Mouse (Mus musculus): ENCODE measurements around the gene Pnmal1. TPM values are rescaled to one million over a fixed set of nuclear protein-coding genes. Genes with fewer than 3 reads are reported as not detected.

Gene Pnmal1
- total RNA-seq (2023), result not detected

GRCm38 (mm10) chr7:16959539-16960187 is at the start of gene Pnmal1:
TSS of gene Pnmal1 (plus strand) at chr7:16959679.

DNA sequence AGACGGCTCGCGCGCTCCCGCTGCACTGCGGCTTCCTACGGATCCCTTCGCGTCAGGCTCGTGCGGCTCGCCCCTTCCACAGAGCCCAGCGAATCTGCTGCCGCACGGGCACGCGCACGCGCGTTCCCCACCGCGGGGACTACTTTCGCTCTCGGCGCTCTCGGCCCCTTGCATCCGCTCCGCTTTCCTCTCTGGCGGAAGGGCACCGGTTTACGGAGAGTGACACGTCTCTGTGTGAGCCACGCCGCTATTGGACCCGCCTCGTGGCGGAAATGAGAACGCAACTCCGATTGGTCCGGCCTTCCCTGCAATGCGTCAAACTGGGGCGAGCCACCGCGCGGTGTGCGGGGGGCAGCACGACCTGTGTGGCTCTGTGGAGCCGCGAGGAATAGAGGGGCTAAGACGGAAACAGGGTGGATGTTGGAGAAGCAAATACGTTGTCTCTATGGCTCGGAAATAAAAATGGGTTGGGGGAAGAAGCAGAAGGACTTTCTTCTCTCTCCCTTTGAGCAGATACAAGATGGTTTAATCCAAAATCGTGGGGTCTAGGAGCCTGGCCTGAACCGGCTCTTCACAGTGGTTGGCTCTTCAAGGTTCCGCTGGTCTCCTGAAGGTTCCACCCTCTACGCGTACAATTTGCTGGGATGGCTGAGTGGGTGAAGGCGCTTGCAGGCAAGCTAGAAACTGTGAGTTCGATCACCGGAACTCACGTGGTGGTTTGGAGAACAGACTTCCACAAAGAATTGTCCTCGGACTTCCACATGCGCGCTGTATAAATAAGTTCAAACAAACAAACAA is 35.2 kb upstream of the Pnmal1 start, which contains the start of gene Calm3:
Gene Calm3 (minus strand): TSS at position 78 of the 798 bp plus-strand sequence.

GRCm38 (mm10) chr7:16944061-16944807 is 15.2 kb upstream of the Pnmal1 start, which contains the start of gene Pnmal2:
TSS of gene Pnmal2 (plus strand) at chr7:16944682.

DNA sequence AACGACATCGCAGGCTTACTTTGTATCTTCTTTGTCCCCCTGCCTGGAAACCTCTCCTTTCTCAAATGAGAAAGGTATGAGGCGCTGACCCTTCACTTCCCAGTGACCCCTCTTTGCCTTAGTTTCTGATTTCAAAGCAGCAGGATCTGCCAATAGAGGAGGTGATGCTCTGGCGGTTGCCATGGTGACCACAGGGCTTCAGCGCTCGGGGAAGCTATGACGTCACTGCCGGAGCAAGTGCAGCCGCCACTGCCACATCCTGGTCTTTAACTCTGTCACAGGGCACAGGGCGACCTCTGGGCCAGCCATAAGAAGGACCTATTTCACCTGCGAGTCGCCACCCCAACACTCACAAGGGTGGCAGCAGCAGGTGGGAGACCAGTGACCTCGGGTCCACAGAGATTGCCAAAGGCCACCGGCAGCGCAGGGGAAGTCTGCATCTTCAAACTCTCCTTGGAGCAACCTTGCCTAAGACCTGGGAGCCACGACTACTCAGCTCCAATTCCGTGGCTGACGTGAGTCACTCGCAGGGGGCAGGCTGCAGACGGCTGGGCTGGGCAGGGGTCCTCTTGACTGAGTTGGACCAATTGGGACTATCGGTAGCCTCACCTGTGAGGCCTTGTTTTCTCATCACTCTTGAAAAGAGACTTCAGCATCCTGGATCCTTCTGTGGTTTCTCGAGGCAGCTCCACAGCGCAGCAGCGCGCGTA is 23.5 kb downstream of the Pnmal1 start, which contains the start of gene Gm42372:
Gene Gm42372 (plus strand): TSS at position 228 of the 710 bp plus-strand sequence.

DNA sequence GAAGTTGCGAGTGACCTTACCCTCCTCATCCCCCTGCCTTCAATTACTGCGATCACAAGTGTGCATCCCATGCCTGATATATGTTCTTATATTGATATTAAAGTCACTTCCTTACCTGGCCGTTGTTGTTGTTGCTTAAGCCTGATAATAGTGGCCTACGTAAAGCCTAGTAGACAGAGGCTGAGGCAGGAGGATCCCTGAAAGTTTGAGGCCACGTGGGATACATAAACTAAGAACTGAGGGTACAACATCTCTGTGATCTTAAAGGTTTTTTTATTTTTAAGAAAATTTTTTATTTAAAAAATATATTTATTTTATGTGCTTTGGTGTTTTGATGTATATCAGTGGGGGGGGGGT is 33.0 kb downstream of the Pnmal1 start, which contains the start of gene Ccdc8:
Gene Ccdc8 (plus strand): TSS at position 258 of the 357 bp plus-strand sequence.

Other genes starting within 250 kb of the Pnmal1 start
- gene Ceacam9, start 237.8 kb upstream of the Pnmal1 start, total RNA-seq (2023), result not detected
- gene Ap2s1, start 221.3 kb upstream of the Pnmal1 start, total RNA-seq (2023), result 72.7 TPM
- 132 TPM for gene Slc1a5, start 178.3 kb upstream of the Pnmal1 start, total RNA-seq (2023)
- 104 TPM for gene Strn4, start 143.8 kb upstream of the Pnmal1 start, total RNA-seq (2023)
- 24.7 TPM for gene Fkrp, start 142.9 kb upstream of the Pnmal1 start, total RNA-seq (2023)
- gene Prkd2, start 116.8 kb upstream of the Pnmal1 start, total RNA-seq (2023), result 256 TPM
- gene Dact3, start 84.4 kb upstream of the Pnmal1 start, total RNA-seq (2023), result 0.44 TPM
- not detected for gene Gng8, start 67.9 kb upstream of the Pnmal1 start, total RNA-seq (2023)
- gene Ptgir, start 53.2 kb upstream of the Pnmal1 start, total RNA-seq (2023), result 2.0 TPM
- gene Calm3, start 35.6 kb upstream of the Pnmal1 start, total RNA-seq (2023), result 106 TPM
- not detected for gene Pnmal2, start 15.0 kb upstream of the Pnmal1 start, total RNA-seq (2023)
- 3.0 TPM for gene Gm42372, start 23.4 kb downstream of the Pnmal1 start, total RNA-seq (2023)
- 0.12 TPM for gene Ccdc8, start 33.0 kb downstream of the Pnmal1 start, total RNA-seq (2023)
- gene Ppp5c, start 68.2 kb downstream of the Pnmal1 start, total RNA-seq (2023), result 99.8 TPM
- gene Hif3a, start 102.7 kb downstream of the Pnmal1 start, total RNA-seq (2023), result 1.2 TPM
- 0.24 TPM for gene Psg16, start 114.4 kb downstream of the Pnmal1 start, total RNA-seq (2023)
- not detected for gene Ceacam3, start 190.6 kb downstream of the Pnmal1 start, total RNA-seq (2023)
- not detected for gene Psg29, start 243.8 kb downstream of the Pnmal1 start, total RNA-seq (2023)

All from CD4-positive naive resting alpha-beta T cell, adult 57 days (primary cell).